Mouse (Mus musculus) thymus, adult 2 months (tissue): ENCODE data around the gene Gmfg.

Experiments used
- CTCF ChIP-seq: fragments of 200-500 bp; IDR thresholded peaks from 2 replicates; pipeline ENCODE4 v1.5.1; 2012; ENCODE audit warnings: mild to moderate bottlenecking, control low read depth, low read length, moderate library complexity, borderline replicate concordance; ENCODE audit not compliant: control insufficient read depth, poor library complexity, insufficient read depth; ENCODE audit errors: extremely low read depth
- POLR2A ChIP-seq: fragments of 200-500 bp; IDR thresholded peaks from 2 replicates; pipeline ENCODE4 v1.6.1; 2012; ENCODE audit warnings: mild to moderate bottlenecking, low read length, control low read depth, moderate library complexity; ENCODE audit not compliant: control insufficient read depth, poor library complexity, insufficient read depth; ENCODE audit errors: extremely low read depth

- no peak for TF ChIP-seq POLR2A
- no peak for TF ChIP-seq CTCF
Measured at GRCm38 (mm10) chr7:28398696-28399340, 38.4 kb upstream of the Gmfg start.
